Mouse (Mus musculus): ENCODE results near the gene St6galnac4.

- TF ChIP-seq CTCF (IDR thresholded peaks at IDR 0.05; ENCODE audit: extremely low read depth, insufficient read depth, low read length), result no peak
- no peak for TF ChIP-seq POLR2A (IDR thresholded peaks at IDR 0.05; ENCODE audit: extremely low read depth, insufficient read depth, low read length)
Observed at GRCm38 (mm10) chr2:32612274-32612673, 25.4 kb downstream of the St6galnac4 start.

Data from cortical plate, adult 2 months (tissue).